Mouse (Mus musculus): ENCODE data around the gene Ppp1r14c. TPM values are rescaled to one million over a fixed set of nuclear protein-coding genes. Genes with fewer than 3 reads are reported as not detected.
"Not testable (repeated sequence)": the region's sequence is repeated elsewhere in the genome, so short reads cannot be mapped to it uniquely, and the experiment has no call there.

Ppp1r14c gene
- total and polyA plus RNA-seq, 3 experiments = 90.7 to 164 (median 156) TPM

- Histone ChIP-seq H3K4me3 (no peak overlapping the region), H3K9ac (ENCODE audit: low read depth, low read length) (no peak overlapping the region), H3K4me1 (ENCODE audit: control insufficient read depth, insufficient read depth, low read length) (no peaks in the 10 kb centered on the region), H3K27ac (no peak overlapping the region), H3K36me3 (ENCODE audit: control insufficient read depth, insufficient read depth, low read length) (no peaks in the 10 kb centered on the region), H3K79me2 (replicated peaks; ENCODE audit: control insufficient read depth, insufficient read depth, low read length) (no peaks in the 10 kb centered on the region), H3K27me3 (ENCODE audit: control insufficient read depth, insufficient read depth, low read length) (no peaks in the 10 kb centered on the region)
- 80% methylated on average over 1 of the region's 1 CpGs for WGBS
- intact Hi-C loops (cut with DNase I) = no loop called here
- TF ChIP-seq EP300 (IDR thresholded peaks at IDR 0.05; ENCODE audit: insufficient read depth, low read depth, low read length) = no peak
- no peak for TF ChIP-seq POLR2A (IDR thresholded peaks at IDR 0.05; ENCODE audit: insufficient read depth, low read depth, low read length)
- no peak for TF ChIP-seq CTCF (IDR thresholded peaks at IDR 0.05)
- DNase-seq = no peak
These were observed 113.9 kb downstream of the Ppp1r14c start for GRCm38 (mm10) chr10:3479772-3480171.

DNA sequence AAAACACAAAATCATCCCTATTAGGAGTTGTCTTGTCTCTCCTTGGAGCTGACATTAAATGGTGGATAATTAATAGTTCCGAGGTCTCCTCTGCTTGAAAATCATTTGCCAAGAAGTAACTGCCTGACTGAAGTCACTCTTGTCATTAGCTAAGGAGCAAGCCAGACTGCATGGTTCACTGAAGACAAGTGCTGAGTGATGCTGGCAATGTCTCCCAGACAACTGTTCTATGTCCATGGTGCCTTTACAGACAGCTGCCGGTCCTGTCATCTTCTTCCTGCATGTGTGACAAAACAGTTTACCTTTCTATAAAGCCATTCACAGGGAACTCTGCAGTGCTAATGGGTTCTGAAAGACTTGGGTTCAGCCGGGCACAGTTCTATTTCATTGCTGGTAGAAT lies 124.2 kb downstream of the Ppp1r14c start:
- Histone ChIP-seq H3K79me2 (replicated peaks; ENCODE audit: control insufficient read depth, insufficient read depth, low read length) (no peaks in the 10 kb centered on the region), H3K4me1 (ENCODE audit: control insufficient read depth, insufficient read depth, low read length) (no peaks in the 10 kb centered on the region), H3K9ac (ENCODE audit: low read depth, low read length) (no peak overlapping the region), H3K4me3 (no peak overlapping the region), H3K27me3 (ENCODE audit: control insufficient read depth, insufficient read depth, low read length) (no peaks in the 10 kb centered on the region), H3K36me3 (ENCODE audit: control insufficient read depth, insufficient read depth, low read length) (no peaks in the 10 kb centered on the region), H3K27ac (no peak overlapping the region)
- no peak for DNase-seq
- intact Hi-C loops (cut with DNase I) = no loop called here
- WGBS = 67% methylated on average over 3 of the region's 3 CpGs
- TF ChIP-seq POLR2A (IDR thresholded peaks at IDR 0.05; ENCODE audit: insufficient read depth, low read depth, low read length) = no peak
- no peak for TF ChIP-seq CTCF (IDR thresholded peaks at IDR 0.05)
- TF ChIP-seq EP300 (IDR thresholded peaks at IDR 0.05; ENCODE audit: insufficient read depth, low read depth, low read length) = no peak

DNA sequence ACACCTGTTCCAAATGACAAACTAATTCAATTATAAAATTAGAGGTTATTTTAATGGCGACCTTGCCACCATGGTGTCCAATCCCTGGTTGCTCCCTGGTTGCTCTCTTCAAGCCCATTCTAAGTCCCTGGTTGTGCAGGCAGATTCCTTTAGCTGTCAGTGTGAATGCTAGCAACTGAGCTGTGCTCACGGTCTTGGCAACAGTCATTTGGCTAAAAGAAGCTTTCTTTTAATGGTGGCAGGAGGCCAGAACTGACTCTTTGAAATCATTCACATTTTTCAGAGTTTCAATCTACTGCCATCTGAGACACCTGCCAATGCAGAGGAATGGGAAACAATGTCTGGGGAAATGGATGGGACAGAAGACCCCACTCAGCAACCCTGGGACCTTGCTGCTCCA lies 130.9 kb downstream of the Ppp1r14c start:
- H3K4me3 ChIP-seq = no peak overlapping the region
- H3K27me3 ChIP-seq (ENCODE audit: control insufficient read depth, insufficient read depth, low read length) = no peaks in the 10 kb centered on the region
- H3K36me3 ChIP-seq (ENCODE audit: control insufficient read depth, insufficient read depth, low read length) = no peaks in the 10 kb centered on the region; the same call in 1 of the 2 replicates
- no peak overlapping the region for H3K27ac ChIP-seq
- H3K9ac ChIP-seq (ENCODE audit: low read depth, low read length) = no peak overlapping the region
- no peak for TF ChIP-seq EP300 (IDR thresholded peaks at IDR 0.05; ENCODE audit: insufficient read depth, low read depth, low read length)
- no peak for TF ChIP-seq POLR2A (IDR thresholded peaks at IDR 0.05; ENCODE audit: insufficient read depth, low read depth, low read length)
- TF ChIP-seq CTCF (IDR thresholded peaks at IDR 0.05) = no peak
- 67% methylated on average over 2 of the region's 2 CpGs for WGBS
- intact Hi-C loops (cut with DNase I) = no loop called here
- H3K4me1 ChIP-seq (ENCODE audit: control insufficient read depth, insufficient read depth, low read length) = no peaks in the 10 kb centered on the region; the same call in 1 of the 2 replicates
- H3K79me2 ChIP-seq (replicated peaks; ENCODE audit: control insufficient read depth, insufficient read depth, low read length) = no peaks in the 10 kb centered on the region
- no peak for DNase-seq

DNA sequence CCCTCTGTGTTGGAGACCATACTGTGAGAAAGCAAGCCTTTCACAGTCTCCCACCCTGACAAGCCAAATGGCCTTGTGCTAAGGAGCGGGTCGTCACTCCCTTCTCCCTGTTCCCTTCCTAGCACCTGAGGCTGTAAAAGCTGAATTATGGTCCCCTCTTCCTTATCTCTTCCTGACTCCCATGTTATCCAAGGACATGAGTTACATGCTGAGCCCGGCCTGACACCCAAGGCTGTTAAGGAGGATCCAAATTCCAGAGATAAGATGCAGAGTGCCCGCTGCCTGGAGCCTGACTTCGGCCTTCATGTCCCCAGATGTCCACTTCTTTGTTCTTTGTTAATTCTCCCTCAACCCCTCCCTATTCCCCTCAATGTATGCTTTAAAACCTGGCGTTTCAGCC lies 135.0 kb downstream of the Ppp1r14c start:
- H3K27me3 ChIP-seq (ENCODE audit: control insufficient read depth, insufficient read depth, low read length); H3K79me2 ChIP-seq (replicated peaks; ENCODE audit: control insufficient read depth, insufficient read depth, low read length); H3K36me3 ChIP-seq (ENCODE audit: control insufficient read depth, insufficient read depth, low read length); H3K4me3 ChIP-seq; H3K9ac ChIP-seq (ENCODE audit: low read depth, low read length); intact Hi-C loops (cut with DNase I); H3K27ac ChIP-seq; H3K4me1 ChIP-seq (ENCODE audit: control insufficient read depth, insufficient read depth, low read length): not testable (repeated sequence)
- whole genome bisulfite sequencing = 59% methylated on average over 6 of the region's 6 CpGs
- DNase-seq = peak in 1 of 2 experiments; percentile 23
- TF ChIP-seq EP300 (IDR thresholded peaks at IDR 0.05; ENCODE audit: insufficient read depth, low read depth, low read length) = 0 out of 2 replicates have a peak, but pooled peaks have one; percentile 36

DNA sequence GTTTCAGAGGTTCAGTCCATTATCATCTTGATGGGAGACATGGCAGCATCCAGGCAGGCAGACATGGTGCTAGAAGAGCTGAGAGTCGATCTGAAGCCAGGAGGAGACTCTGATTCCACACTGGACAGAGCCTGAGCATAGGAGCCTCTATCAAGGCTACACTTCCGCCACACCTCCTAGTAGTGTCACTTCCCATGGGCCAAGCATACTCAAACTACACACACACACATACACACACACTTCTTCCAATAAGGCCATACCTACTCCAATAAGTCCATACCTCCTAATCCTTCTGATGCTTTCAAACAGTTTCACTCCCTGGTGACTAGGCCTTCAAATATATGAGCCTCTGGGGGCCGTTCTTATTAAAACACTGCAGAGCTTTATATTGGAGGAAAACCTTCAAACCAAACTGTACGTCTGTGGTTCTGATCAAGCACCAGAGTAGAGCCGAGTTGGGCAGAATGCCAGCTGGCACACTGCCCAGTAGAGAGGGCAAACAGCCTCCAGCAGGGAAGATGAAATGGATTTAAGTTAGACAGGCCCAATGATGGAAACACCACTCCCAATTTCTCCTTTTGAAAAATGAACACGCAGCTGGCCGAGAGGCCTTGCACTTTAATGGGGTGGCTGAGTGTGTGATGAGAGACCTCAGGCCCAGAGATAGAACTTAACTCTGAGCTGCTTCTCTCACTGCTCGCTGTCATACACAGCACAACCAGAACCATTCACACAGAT lies 141.8 kb downstream of the Ppp1r14c start:
- TF ChIP-seq EP300 (IDR thresholded peaks at IDR 0.05; ENCODE audit: insufficient read depth, low read depth, low read length) = no peak
- TF ChIP-seq POLR2A (IDR thresholded peaks at IDR 0.05; ENCODE audit: insufficient read depth, low read depth, low read length) = no peak
- no peak for TF ChIP-seq CTCF (IDR thresholded peaks at IDR 0.05)
- DNase-seq = peak; percentile 60 to 62
- WGBS = 45% methylated on average over 8 of the region's 8 CpGs
- H3K27ac ChIP-seq = no peak overlapping the region
- H3K27me3 ChIP-seq (ENCODE audit: control insufficient read depth, insufficient read depth, low read length) = no peaks in the 10 kb centered on the region
- no peaks in the 10 kb centered on the region for H3K36me3 ChIP-seq (ENCODE audit: control insufficient read depth, insufficient read depth, low read length)
- H3K4me1 ChIP-seq (ENCODE audit: control insufficient read depth, insufficient read depth, low read length) = no peaks in the 10 kb centered on the region
- no peak overlapping the region for H3K4me3 ChIP-seq
- no peaks in the 10 kb centered on the region for H3K79me2 ChIP-seq (replicated peaks; ENCODE audit: control insufficient read depth, insufficient read depth, low read length)
- intact Hi-C loops (cut with DNase I) = no loop called here
- H3K9ac ChIP-seq (ENCODE audit: low read depth, low read length) = no peak overlapping the region

DNA sequence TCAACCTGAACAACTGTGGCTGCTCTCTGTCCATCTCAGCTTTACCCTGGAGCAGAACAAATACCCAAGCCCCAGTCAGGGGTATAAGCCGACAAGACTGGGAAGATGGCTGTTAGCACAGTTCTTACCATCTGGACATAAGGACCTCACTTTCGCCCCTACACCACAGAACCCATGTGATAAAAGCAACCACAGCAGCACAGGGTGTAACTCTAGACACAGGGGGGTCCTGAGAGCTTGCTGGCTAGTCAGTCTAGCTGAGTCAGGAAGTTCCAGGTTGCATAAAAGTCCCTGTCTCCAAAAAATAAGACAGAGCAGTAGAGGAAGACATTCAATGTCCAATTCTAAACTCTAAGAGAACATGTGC lies 142.3 kb downstream of the Ppp1r14c start:
- intact Hi-C loops (cut with DNase I) = no loop called here
- TF ChIP-seq EP300 (IDR thresholded peaks at IDR 0.05; ENCODE audit: insufficient read depth, low read depth, low read length) (no peak), CTCF (IDR thresholded peaks at IDR 0.05) (no peak), POLR2A (IDR thresholded peaks at IDR 0.05; ENCODE audit: insufficient read depth, low read depth, low read length) (no peak)
- Histone ChIP-seq H3K36me3 (ENCODE audit: control insufficient read depth, insufficient read depth, low read length) (no peaks in the 10 kb centered on the region), H3K27me3 (ENCODE audit: control insufficient read depth, insufficient read depth, low read length) (no peaks in the 10 kb centered on the region), H3K9ac (ENCODE audit: low read depth, low read length) (no peak overlapping the region), H3K4me1 (ENCODE audit: control insufficient read depth, insufficient read depth, low read length) (no peaks in the 10 kb centered on the region), H3K27ac (no peak overlapping the region), H3K79me2 (replicated peaks; ENCODE audit: control insufficient read depth, insufficient read depth, low read length) (no peaks in the 10 kb centered on the region), H3K4me3 (no peak overlapping the region)
- WGBS = 84% methylated on average over 2 of the region's 2 CpGs
- no peak for DNase-seq
